Mouse (Mus musculus): Measurements from ENCODE around the gene Kcnj6.

The Kcnj6 gene

DNA sequence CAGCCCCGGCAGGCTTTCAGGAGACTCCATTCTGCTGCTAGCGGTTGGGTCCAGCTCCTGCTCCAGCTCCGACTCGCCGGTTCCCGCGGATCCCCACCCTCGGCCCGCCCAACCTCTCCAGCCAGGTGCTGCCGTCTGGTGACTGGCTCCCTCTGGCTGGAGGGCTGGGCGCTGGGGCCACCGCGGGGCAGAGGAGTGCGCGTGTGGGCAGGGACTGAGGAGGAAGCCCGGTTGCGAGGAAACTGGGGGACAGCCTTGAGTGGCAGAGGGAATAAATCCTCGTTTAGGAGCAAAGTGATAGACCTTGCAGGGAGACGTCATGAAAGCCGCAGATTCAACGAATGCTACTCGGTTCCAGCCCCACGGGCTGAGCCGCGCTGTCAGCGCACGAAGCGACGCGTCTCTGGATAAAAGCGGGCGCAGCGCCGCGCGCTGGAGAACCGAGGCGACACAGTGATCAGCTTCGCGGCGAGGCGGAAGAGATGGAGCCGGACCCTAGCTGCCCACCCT is at the start of gene Kcnj6:
Gene Kcnj6, minus strand, starts transcription at position 362 of the 510 bp plus-strand sequence.
- DNase-seq (ENCODE audit: extremely low read depth, insufficient read length, low spot score) = no peak

DNA sequence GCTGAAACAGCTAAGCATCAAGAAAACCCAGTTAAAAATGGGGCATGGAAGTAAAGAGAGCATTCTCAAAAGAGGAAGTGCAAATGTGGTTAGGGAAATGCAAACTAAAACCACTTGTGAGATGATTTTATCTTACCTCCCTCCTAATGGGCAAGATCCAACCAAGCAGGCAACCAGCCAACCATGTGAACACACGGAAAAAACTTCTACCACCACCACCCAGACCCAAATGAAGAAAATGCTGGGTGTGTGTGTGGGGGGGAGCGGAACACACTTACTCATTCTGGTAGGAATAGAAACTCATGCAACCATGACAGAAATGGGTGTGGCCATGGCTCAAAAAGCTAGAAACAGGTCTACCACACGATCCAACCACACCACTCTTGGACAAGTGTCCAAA is 12.4 kb upstream of the Kcnj6 start:
- DNase-seq (ENCODE audit: extremely low read depth, insufficient read length, low spot score) = no peak

DNA sequence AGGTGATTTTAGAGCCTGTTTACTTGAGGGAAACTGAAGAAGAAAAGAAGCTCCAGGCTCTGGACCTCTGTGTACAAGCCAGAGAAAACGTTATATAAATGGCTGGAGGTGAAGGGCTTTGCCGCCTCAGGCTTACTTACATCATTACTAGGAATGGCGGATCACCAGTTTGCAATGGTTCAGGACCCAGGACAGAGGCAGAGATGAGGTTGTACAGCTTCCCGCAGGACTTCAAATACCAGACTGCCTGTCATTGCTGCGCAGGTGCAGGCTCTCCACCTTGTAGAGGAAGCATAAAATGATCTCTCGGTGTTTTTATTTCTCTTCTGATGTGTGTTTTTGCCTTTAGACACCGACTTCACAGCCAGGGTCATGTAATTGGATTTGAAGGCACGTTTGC is 7.1 kb upstream of the Kcnj6 start:
- DNase-seq (ENCODE audit: extremely low read depth, insufficient read length, low spot score) = no peak

DNA sequence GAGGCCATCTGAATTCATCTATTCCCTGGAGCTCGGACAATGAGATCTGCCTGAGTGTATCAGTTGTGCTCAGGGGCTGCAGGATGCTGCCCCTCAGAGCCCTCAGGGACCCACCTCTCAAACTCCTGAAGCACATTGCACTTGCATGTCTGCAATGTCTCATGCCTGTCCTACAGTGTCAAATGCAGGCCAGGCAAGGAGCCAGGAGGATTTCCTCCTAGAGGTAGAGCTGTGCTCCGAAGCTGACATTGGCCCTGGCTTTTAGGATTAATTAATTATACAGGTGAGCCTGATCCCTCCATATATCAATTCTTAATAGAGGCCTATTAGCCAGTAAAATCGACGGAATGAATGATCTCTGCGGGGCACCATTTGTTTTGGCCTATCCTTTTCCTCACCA is 2.0 kb upstream of the Kcnj6 start:
- no peak for DNase-seq (ENCODE audit: extremely low read depth, insufficient read length, low spot score)

DNA sequence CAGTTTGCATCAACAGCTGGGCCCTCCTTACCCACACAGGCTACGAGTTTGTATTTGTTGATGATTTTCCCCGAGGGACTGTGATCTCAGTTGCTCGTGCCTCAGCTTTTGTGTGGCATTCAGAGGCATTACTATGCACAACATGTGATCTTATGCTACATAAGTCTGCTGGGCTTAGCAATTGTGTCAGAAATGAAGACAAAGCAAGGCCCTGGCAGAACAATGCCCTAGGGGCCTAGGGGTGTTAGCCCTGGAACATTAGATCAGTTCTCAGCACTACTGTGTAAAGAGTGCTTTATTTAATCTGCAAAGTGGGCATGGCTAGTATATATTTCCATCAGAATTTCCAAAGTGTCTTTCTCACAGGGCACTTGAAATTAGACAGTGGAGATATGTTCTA is 1.5 kb upstream of the Kcnj6 start:
- DNase-seq (ENCODE audit: extremely low read depth, insufficient read length, low spot score) = no peak

DNA sequence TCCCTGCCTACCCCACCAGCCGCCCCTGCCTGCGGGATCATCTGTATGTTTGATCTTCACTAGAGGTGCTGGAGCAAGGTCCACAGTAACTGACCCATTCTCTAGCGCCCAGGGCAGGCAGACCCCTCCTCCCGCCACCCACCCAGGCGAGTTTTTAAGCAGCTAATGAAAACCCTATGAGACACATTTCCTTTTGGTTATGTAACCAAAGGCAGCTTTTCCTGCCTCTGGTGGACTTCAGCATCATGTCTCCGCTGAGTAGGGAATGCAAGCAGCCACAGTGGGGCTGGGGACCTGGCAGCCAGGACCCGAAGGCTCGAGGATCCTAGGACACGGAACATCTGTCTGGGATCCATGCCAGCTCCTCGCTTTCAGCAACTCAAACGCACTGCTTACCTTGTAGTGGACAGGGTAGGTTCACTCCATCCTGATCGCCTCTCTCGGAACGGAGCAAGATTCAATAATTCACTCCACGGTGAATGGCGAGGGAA is 665 bp downstream of the Kcnj6 start:
- DNase-seq (ENCODE audit: extremely low read depth, insufficient read length, low spot score) = no peak

DNA sequence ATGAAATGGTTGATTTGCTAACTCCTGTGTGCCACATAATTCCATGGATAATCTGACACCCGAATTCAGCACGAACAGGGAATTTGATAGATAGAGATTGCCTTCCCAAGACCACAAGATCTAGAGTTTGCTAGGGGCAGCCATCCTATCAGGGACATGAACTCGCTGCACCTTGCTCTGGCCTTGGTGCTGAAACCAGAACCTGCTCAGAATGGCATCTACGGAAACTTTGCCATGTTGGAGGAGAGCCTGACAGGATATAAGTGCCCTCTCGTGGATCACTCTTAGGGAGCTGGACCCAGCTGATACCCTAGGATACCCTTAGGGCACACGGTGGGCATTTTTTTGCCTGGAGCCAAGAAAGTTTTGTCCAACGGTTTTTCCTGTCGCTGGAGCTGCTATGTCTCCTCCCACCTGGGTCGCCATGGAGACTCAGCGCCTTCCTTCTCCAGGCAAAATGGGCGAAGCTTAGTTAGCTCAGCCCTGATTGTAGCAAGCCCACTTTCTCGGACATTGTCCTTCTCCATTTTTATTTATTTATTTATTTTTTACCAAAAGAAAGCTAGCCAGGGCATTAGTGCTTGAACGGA is 1.9 kb downstream of the Kcnj6 start:
- no peak for DNase-seq (ENCODE audit: extremely low read depth, insufficient read length, low spot score)

DNA sequence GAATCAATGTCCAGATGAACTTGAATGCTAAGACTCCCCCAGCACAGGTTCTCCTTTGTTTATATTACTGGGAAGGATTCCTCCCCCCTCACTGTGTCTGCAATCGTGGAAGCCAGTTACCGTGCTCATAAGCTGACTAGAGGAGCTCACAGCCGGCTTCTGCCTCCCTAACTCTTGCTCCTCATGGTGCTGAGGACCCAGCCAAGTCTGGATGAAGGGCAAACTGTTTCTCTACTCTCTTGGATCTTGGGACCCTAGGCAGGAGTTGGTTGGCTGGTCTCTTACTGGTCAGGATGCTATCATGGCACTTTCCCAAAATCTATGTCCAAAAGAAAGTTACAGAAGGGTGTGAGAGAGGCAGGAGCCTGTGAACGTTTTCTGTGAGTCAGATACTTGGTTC is 2.6 kb downstream of the Kcnj6 start:
- no peak for DNase-seq (ENCODE audit: extremely low read depth, insufficient read length, low spot score)

DNA sequence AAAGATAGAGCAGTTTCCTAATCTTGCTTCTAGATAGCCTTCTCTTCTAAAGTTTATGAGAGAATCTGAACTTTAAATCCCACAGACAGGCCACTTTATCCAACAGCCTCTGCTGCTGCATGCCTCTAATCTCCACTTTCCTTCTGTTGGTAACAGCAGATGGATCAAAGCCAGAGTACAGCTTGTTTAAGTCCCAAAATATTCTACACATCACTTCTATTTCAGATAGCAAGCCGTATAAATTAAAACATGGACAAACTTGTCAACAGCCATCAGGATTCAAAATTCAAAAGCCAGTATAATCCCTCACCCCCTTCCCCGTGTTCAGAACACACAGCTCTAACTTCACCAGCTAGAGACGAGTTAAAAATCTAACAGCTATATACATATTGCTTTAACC is 3.4 kb downstream of the Kcnj6 start:
- DNase-seq (ENCODE audit: extremely low read depth, insufficient read length, low spot score) = no peak

DNA sequence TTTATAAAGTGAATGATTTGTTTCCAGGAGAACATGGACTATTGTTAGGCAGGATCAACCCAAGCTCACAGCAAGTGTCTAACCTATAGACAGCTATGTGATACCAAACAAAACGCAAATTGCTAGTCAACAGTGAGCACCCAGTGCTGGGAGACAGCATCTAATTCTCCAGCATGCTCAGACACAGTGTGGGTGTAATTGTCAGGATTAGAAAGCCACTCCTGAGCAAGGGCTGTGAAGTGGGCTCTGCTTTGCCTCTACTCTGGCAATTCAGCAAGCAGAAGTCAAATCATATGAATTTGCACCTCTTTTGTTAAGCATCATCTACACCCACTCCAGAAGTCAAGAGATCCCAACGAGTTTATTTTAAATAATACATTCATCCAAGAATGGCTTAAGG is 7.4 kb downstream of the Kcnj6 start:
- DNase-seq (ENCODE audit: extremely low read depth, insufficient read length, low spot score) = no peak

DNA sequence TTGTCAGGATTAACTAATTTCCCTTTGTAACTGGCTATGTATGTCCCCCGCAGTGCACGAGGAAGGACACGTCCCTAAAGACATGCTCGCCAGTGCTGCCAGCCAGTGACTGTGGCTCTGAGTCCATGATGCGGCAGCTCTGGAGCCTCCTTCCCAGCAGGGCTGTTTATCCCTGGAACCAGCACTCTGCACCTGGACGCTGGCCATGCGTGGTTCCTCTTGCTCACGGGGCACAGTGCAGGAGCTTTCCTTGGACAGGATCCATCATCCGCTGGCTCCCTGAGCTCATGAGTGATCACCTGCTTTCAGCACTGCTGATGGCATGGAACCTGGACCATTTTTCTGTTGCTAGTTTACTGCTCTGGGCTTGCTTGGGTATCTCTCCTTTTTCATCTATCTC is 10.8 kb downstream of the Kcnj6 start:
- DNase-seq (ENCODE audit: extremely low read depth, insufficient read length, low spot score) = no peak

DNA sequence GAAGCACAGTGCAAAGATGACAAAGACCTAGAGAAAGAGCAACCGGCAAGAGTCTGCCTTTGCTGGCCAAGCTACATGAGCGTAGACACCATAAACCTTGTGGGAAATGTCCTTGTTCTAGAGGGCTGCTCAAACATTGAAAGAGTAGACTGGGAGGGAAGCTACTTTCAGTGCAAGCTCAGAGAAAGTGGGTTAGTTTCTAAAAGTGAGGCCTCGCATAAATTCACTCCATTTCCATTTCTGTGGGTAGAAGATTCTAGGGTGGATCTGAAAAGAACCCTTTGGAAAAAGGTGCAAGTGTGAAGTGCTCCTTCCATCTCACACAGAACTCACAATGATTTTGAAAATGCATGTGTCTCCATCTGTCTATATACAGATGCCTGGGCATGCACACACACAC is 13.2 kb downstream of the Kcnj6 start:
- no peak for DNase-seq (ENCODE audit: extremely low read depth, insufficient read length, low spot score)

DNA sequence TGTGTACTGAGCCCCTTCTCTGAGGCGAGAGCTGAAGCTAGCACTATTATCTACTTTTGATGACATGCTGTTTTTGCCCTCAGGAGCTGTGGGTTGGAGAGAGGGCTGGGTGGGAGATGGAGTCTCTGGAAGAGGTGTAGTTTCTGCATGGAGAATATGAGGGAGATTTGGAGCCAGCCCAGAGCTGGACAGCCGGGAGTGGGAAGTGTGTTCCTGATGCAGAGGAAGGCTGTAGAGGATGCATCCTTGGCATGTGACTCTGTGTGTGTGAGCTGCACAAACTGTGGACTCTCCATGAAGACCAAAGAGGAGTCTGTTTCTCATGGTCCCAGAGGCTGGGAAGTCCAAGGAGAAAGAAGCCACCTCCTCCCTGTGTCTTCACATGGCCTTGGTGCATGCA is 17.1 kb downstream of the Kcnj6 start:
- DNase-seq (ENCODE audit: extremely low read depth, insufficient read length, low spot score) = no peak

DNA sequence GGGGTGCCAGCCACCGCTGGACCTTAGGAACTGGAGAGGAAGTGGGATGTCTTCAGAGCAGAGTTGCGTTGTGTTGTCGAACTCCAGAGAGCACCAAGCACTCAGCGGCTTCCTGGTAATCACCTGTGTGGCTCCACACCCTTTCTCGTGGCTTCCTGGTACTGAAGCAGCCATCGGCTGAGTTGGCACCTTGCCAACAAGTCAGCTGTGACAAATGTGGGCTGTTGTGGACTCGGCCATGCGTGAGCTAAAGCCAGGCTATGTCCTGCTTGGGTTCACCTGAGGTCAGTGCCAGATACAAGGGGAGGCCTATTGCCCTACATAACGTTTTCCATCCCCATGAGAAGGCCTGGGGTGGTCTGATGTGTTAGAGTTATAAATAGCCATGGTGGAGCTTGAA is 18.0 kb downstream of the Kcnj6 start:
- DNase-seq (ENCODE audit: extremely low read depth, insufficient read length, low spot score) = no peak

DNA sequence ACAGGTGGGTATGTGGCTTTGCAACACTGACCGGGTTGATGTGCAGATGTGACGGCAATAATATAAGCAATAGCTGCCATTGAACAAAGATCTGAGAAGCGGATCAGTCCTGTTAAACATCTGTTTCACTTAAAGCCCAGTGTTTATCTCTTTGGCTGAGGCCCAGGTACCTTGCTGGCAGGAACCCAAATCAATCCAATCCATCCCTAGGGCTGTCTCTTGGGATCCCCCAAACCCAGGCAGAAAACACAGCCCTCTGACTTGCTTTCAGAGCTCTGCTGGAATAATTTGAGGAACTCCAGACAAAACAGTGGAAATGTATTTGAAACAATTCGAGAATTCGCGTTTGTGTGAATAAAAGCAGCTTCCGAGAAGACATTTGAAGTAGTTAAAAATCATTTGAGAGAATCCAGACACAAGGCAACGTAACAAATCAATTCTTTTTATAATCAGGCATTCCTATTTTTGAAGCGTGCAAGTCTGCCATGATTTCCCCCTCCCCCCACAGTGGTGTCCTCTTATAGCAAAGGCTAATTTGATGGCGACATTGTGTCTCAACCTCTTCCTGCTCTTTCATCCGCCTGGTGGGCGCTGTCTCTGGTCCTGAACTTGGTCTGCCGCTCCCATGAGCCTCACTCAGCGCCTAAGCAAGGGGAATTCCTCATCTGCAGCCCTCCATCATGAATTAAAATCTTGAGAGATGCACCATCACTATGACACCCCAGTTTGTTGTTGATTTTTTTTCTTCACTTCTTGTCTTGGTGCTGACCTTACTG is 25.2 kb downstream of the Kcnj6 start:
- DNase-seq (ENCODE audit: extremely low read depth, insufficient read length, low spot score) = no peak

DNA sequence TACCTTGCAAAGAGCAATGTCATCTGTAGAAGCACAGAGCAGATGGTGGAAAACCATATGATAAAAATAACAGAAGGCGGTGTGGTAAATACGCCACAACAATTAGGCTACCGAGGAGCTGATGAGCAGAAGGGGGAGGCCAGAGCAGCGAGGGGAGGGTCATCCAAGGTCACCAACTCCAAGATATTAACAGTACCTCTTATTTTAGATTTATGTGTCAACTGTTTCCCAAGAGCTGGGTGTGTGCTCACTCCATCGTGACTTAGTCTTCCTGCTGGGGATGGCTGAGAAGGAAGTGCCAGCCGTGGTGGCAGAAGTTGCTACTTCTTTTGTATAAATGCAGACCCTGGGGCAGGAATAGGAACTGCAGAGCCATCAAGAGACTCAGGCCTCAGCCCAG is 28.6 kb downstream of the Kcnj6 start:
- DNase-seq (ENCODE audit: extremely low read depth, insufficient read length, low spot score) = no peak

DNA sequence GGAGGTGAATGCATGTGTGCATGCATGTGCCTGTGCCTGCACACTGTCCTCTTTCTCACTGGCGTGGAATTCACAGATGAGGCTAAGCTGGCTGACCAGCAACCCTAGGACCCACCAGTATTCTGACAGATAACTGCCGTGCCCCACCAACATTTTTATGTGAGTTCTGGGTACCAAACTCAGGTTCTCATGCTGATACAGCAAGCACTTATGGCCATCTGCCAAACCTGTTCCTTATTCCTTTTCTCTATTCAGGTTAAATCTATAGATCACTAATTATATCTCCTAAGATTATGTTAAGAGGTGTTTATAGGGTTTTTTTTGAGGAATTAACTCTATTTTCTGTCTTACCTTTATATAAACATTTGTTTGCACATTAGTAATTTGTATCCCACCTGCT is 29.0 kb downstream of the Kcnj6 start:
- DNase-seq (ENCODE audit: extremely low read depth, insufficient read length, low spot score) = no peak

DNA sequence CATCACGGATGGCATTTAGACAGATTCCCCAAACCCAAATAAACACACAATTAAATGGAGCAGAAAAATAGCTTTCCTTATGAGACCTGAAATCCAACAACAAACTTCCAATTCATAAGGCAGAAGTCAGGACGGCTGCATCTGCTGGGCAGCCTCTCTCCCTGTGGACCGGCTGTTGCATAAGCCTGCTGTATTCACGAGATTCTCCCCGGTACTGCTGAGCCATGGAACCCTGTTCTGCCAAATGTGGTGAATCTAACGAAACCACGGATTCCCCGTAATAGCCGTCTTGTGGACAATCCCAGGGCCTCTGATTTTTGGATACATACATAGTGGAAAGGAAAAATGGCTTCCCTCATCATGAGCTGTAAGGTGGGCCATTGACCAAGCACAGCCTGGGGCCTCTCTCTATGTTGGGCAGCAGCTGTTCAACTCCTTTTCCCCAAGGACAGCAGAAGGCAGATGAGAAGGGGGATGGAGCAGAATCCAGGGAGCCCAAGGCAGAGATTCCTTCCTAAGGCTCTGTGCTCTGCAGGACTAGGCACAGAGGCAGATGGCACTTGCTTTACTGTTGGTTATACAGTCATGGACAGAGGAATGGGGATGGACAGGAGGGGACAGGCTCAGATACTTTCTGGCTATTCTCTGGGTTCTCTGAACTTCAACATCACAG is 40.2 kb downstream of the Kcnj6 start:
- DNase-seq (ENCODE audit: extremely low read depth, insufficient read length, low spot score) = no peak

DNA sequence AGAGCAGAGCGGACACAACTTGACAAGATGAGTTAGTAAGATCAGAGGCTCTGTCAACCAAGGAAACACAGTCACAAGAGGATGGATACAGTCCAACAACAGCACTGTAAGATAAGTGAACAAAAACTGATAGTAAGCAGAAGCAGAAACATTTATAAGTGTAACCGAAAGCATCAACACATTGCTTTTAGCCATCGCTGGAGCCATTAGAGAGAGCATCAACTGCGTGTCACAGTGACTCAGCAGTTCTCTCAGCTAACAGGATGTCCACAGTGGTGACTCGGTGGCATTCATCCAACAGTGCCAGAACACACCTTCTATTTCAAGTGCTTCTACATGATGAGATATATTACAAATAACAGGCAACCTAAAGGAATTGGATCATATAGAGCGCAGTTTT is 41.1 kb downstream of the Kcnj6 start:
- no peak for DNase-seq (ENCODE audit: extremely low read depth, insufficient read length, low spot score)

DNA sequence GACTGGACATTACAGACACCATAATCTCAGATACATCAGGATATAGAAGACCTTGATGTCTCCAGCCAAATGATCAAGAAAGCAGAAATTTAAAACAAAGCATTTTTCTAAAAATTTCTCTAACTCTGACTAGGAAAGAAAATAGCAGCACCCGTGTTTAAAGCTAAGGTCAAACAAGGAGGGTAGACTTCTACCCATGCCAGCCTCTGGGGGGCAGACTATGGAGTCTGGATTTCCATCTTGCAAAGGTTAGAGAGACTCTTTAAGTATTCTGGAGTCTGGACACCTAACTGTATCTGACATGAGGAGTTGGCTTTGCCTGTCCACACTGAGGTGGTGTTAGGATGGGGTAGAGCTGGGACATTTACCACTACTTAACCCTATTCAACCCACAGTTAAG is 44.2 kb downstream of the Kcnj6 start:
- DNase-seq (ENCODE audit: extremely low read depth, insufficient read length, low spot score) = no peak

DNA sequence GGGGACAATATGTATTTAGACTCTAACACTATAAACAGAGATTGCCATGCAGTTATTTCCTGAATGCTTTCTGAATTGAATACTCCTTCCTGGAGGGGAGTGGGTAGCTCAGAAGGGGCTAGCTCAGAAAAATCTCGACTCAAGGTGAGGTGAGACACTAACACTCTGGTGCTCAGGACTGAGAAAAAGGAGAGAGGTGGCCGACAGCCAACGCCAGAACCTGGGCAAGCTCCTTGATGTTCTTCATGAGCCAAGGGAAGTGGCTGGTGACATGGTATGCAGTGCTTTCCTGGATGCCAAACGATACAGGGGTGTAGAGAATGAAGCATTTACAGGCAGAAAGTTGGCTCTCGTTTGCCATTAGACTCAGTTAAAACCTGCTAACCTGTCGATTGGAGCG is 48.3 kb downstream of the Kcnj6 start:
- no peak for DNase-seq (ENCODE audit: extremely low read depth, insufficient read length, low spot score)

DNA sequence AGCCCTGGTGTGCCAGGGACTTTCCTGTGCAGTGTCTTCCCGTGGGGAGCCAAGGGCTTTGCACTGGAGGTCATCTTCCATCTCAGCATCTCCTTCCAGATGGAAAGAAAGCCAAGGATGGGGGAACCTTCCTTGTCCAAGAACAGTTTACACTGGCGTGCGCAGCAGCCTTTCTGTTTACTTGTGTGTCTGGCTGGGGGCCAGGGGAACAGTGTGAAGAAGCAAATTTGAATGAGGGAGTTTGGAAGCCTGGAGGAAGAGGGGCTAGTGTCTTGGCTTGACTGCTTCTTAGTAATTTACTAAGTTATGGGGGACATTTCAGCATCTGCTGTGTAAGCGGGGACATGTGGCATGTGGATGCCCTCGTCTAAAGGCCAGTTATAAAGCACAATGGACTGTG is 50.7 kb downstream of the Kcnj6 start:
- DNase-seq (ENCODE audit: extremely low read depth, insufficient read length, low spot score) = no peak
